Mouse (Mus musculus): Measurements from ENCODE around the gene Il3ra.

Il3ra gene

DNA sequence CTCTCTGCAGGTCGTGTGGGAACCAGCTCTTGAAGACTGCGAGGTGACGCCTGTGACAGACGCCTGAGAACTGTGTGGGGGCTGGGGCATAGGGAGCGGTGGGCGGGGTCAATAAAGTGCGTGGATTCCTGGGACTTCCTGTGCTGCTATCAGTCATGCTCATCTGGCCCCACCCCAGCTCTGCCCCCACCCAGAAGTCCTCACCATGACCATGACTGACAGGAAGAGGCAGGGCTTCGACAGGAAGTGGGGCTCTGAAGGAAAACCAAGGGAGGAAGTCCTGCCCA is 9.2 kb downstream of the Il3ra start:
- DNase-seq: no peak

DNA sequence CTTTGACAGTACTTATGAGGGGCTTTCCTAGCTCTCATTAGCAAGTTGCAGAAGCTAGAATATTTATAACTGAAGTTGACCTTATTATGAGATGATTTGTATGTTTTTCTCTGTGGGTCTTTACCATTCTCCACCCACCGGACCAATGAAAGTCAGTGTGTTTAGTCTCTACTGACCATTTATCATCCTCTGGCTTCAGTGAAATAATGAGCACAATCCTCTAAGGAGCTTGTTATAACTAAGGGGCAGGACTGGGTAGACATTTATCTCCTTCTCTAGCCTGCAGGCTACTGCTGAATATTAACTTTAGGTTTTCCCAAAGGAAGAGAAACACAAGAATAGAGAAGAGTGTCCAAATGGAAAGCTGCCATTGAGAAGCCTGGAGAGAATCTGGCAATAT is 49.5 kb downstream of the Il3ra start:
- DNase-seq: no peak

DNA sequence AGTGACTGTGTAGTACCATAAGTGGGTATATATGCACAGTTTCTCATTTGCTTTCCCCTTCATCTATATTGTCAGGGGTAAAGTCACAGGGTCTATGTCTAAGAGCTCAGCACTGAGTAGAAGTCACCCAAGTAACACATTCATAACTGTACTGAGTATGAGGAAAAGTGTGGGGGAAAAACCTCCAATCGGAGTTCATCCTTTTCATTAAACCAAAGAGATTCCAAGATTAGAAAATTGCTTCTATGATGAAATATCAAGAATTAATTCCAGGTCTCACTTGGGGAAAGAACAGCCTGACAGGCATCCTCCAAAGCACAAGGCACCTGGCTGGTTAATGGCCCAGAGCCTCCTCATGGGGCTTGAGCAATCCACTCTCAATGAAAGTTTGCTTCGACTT is 54.9 kb downstream of the Il3ra start, which contains the start of gene Olfr721-ps1:
Gene Olfr721-ps1, plus strand, starts transcription at position 301 of the 400 bp plus-strand sequence.
- DNase-seq: no peak
